Mouse (Mus musculus) T-helper 17 cell (primary cell): ENCODE measurements around the gene Btbd35f14.
"Not testable (repeated sequence)": the region's sequence is repeated elsewhere in the genome, so short reads cannot be mapped to it uniquely, and the experiment has no call there.

Experiments used
- in situ Hi-C, 2 experiments: fragments of 300-600 bp; cut with MboI, MseI; formaldehyde crosslinking; loops; 1 replicate in 1 of 2; 2 replicates in 1 of 2; pipeline ENCODE4 v1.15.1; 2025; ENCODE audit warnings: high pct_unique_total_duplicates in 2 of 2

Gene Btbd35f14

DNA sequence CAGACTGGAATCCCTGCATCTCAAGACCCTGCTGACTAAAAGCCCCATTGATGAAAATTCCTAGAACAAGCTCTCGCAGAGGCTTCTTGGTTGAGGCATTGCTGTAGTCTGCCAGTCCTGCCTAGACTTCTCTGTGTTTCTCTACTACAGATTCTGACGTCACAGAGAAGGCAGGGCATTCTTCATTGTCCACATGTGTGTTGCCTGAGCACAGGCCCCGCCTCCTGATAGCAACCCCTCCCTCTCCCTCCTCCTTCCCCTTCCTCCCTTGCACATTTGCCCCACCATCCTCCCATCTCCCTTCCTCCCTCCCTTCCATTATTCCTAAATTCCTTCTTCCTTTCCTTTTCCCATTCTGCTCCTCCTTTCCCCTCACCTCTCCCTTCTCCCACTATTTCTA, at the start of gene Btbd35f14:
TSS of gene Btbd35f14 (minus strand) at position 101 of the 400 bp plus-strand sequence.
- in situ Hi-C loops = not testable (repeated sequence)

DNA sequence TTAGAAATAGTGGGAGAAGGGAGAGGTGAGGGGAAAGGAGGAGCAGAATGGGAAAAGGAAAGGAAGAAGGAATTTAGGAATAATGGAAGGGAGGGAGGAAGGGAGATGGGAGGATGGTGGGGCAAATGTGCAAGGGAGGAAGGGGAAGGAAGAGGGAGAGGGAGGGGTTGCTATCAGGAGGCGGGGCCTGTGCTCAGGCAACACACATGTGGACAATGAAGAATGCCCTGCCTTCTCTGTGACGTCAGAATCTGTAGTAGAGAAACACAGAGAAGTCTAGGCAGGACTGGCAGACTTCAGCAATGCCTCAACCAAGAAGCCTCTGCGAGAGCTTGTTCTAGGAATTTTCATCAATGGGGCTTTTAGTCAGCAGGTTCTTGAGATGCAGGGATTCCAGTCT, 45.3 kb downstream of the Btbd35f14 start, which contains the start of gene Btbd35f13:
TSS of gene Btbd35f13 (plus strand) at position 301 of the 400 bp plus-strand sequence.
- in situ Hi-C loops = not testable (repeated sequence)
